Mouse (Mus musculus): ENCODE measurements around the gene Ncan.

Ncan gene

DNA sequence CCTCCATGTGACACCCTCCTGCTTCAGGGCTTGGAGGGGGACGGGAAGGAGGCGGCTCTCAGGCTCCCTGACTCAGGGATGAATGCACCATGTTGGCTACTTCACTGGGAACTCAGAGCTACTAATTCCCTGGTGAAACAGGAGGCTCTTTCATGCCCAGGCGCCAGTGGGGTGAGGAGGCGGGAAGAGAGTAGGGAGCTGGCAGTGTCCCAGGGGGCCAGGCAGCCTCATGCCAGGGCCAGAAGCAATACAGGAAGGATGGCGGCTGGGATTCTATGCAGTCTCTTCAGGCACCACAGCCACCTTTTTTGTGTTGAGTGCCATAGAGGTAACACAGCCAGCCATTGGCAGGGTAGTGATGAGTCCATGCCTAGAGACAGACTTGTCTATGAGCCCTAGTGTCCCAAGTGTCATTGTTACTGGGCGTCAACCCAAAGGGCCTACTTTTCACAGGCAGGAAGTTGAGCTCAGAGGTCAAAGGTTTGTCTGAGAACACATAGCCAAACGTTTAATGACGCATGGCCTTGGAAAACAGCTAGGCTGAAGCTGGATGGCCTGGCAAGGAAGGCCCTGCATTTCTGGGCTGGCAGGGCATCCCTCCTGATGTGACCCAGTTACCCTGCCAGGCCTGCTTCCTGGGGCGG lies 8.8 kb upstream of the Ncan start:
- DNase-seq (ENCODE audit: low read depth in 1 of 2, low spot score in 2 of 2), result no peak

DNA sequence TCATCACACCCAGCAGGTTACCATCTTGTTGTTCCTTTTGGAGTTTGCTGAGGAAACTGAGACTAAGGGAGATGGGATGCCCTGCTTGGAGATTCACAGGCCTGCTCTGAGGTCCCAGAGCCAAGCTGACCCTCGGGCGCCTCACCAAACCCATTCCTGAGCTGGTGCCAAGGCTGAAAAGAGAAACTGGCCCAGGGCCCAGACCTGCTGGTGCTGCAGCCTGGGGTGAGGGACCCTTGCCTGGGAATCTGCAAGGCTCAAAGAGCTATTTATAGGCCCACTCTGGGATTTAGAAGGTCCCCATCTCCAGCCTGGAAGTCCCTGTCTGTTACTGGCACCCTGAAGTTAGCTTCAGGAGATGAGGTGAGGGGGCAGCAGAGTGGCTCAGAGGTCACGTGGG lies 7.8 kb upstream of the Ncan start:
- no peak for DNase-seq (ENCODE audit: low read depth in 1 of 2, low spot score in 2 of 2)

DNA sequence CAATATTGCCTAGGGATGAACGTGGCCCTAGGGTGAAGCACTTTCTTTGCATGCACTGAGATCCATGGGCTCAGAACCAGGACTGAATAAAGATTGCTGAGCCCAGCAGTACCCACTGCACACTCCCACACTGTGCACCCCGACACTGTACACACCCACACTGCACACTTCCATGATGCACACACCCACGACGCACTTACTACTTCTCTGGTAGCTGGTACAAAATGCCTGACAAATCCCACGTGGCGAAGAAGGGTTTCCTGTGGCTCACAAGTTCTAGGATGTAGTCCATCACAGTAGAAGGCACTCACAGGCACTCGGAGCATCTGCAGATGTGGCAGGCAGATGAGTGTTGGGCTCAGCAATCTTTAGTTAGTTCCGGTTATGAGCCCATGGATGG lies 4.3 kb upstream of the Ncan start:
- no peak for DNase-seq (ENCODE audit: low read depth in 1 of 2, low spot score in 2 of 2)

DNA sequence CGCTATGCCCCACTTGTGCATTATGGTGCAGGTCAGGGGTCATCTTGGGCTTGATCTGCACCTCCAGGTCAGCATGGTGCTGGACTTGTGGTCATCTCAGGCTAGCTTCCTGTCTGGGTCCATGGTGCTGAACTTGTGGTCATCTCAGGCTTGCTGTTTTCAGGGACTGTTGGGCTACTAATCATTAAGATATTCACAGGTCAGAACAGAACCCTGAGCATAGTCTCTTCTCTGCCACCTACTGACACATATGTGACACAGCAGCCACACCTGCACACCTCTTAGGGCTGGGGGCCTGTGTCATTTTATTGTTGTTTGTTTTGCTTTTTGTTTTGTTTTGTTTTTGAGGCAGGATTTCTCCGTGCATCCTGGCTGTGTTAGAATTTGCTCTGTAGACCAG lies 2.2 kb upstream of the Ncan start:
- no peak for DNase-seq (ENCODE audit: low read depth in 1 of 2, low spot score in 2 of 2)

DNA sequence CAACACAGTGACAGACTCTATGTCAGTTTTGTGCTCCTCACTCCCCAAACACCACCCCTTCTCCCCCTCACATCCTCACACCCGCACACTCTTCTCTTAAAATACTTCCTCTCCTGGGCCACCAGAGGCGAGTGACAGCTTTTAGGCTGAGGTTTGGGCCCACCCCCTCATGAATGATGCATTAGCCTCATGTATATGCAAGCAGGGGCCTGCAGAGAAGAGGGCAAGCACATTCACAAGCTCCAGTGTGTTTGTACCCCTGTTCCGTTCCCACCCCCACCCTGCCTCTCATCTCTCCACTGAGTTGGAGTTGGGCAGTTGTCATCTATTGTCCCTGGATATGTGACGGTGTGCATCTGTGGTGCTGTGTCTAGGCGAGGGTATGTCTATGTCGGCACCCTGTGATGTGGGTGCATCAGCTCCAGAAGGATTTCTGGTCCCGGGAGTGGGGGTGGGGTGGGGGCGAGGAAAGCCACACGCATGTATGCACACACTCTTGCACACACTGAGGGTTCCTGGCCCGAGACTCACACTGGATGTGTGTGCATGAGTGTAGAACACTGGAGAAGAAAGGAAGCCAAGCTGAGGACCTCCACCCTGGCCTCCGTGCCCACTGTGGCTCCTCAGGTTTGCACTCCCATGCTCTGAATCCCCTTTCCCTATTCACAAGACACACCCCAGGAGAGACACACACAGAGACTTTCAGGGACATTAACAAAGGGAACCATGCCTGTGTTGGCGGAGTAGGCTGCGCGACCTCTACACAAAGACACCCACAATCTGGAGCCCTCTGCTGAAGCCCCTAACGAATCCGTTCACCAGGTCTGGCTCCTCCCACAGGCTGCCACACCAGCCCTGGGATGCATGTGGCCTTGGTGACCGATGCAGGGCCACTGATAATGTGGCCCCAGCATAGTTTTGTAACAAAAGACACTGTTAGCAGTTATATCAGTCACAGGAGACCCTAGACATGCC lies 1.7 kb downstream of the Ncan start:
- DNase-seq (ENCODE audit: low read depth in 1 of 2, low spot score in 2 of 2), result no peak

DNA sequence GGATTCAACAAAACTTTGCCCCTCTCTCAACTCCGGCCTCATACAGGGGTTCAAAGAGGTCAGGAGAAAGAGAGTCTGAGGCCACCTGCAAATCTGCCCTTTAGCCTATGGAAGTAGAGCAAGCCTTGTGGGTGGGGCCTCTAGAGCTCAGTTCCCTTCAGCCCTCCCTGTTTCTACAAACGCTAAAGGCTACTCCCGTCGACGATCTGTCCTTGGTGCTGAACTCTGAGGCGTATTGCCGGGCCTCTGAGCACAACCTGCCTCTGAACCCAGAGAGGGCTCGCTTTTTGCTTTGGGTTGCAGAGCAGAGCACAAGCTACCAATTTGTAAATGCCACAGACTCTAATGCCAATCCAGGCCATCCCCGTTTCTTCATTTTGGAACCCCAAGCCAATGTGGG lies 3.1 kb downstream of the Ncan start:
- DNase-seq (ENCODE audit: low read depth in 1 of 2, low spot score in 2 of 2), result no peak

DNA sequence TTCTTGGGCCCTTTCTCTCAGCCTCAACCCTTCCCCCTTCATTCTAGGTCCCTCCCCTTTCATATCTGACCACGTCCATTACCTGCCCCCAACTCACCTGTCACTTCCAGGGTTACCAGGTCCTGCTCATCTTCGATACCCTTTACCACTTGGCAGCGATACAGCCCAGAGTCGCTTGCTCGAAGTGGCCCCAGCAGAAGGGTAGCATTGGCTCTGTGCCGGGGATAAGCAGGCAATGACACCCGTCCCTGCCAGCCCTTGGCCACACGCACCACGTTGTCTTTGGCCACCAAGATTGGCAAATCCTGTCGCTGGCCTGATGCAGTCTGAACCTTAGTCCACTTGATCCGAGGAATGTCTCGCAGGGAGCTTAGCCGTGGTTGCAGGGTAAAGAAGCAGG lies 5.8 kb downstream of the Ncan start:
- no peak for DNase-seq (ENCODE audit: low read depth in 1 of 2, low spot score in 2 of 2)

DNA sequence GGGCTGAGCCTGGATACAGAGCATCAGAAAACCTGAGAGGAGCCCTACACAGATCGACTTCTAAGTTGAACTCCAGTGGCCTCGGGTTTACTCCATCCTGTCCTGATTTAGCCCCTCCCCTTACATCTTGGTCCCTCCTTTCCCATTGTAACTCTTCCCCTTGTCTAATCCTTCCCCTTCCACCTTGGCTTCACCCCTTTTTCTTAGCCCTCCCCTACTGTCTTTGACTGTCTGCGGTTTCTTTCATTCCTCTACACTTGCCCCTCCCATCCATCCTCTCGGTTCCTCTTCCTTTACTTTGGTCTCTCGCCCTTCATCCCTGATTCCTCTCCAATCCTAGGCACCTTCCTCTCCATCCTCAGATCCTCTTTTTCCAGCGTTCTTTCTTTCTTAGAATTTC lies 6.2 kb downstream of the Ncan start:
- DNase-seq (ENCODE audit: low read depth in 1 of 2, low spot score in 2 of 2), result no peak

DNA sequence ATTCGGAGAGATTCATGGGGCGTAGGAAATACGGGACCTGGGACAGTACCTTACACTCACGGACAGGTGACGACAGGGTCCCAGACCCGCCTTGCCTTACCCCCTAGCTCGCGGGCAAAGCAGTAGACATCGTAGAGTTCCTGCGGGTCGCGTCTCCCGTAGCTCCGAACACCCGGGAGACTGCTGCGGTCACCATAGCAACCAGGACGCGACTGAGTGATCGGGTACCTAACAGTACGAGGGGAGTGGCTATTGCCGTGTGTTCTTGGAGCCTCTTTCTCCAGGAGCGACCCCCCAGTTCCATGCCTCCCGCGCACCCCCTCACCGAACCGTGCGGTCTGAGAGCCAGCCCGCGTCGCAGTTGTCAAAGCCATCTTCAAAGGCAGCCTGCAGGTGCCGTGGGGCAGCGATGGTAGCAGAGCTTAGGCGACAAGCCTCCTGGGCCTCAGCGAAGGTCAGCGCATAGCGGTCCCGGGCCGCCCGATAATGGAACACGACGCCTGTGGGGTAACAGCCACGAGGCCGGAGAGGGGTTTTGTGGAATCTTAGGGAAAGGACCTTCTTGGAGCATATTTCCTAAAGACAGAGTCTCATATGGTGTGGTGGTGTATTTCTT lies 8.2 kb downstream of the Ncan start:
- DNase-seq (ENCODE audit: low read depth in 1 of 2, low spot score in 2 of 2), result no peak

DNA sequence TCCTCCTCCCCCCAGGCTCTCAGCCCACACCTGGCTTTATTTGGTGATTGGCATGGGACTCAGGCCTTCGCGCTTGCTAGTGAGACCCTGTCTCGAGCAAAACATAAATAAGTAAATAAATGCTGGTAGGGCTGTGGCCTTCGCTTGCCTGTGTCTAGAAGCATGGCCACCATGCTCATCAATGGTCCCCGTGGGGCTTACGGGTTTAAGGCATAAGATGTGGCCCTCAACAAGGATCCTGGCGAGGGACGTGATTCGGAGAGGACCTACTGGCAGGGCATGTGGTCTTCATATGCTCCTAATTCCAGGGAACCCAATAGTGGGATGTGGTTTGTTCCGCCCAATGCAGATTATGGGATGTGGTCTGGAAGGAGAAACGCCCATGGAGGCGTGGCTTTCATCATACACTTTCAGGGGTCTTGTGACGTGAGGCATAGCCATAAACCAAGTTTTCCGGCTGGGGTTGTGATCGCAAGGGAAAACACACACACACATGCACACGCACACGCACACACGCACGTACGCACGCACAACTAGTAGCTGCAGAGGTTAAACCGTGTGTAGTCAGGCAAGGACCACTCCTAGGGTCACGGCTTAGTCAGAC lies 9.4 kb downstream of the Ncan start:
- DNase-seq (ENCODE audit: low read depth in 1 of 2, low spot score in 2 of 2), result no peak

DNA sequence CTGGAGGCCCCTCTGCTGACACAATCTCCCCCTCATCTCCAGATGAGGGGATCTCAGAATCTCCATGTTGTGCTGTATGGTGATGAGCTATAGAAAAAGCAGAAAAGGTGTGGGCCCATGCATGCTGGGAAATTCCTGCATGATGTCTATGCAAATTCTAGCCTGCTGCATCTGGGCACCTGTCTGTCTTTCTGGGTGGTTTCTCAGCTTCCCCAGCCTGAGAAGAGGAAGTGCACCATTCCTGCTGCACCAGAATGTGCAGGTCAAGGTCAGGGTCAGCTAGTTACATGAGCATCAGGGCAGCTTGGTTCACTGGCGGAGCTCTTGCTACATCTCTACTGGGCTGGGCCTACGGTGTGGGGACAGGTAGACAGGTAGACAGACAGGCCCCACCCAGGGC lies 10.2 kb downstream of the Ncan start:
- no peak for DNase-seq (ENCODE audit: low read depth in 1 of 2, low spot score in 2 of 2)

DNA sequence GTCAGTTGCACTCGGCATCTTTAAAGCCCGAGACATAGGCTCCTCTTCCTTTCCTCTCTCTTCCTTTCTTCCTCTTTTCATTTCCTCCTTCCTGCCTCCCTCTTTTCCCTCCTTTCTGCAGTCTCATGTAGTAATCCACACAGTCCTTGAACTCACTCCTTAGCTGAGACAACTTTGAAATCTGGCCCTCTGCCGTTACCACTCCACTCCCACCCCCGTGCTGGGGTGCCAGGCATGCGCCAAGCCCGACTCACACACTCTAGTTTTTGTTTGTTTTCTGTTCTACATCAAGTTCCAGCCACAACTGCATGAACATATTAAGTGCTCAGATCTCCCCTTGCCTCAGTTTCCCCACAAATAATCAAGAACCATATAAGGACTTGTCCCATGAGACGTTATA lies 15.8 kb downstream of the Ncan start:
- DNase-seq (ENCODE audit: low read depth in 1 of 2, low spot score in 2 of 2), result no peak

DNA sequence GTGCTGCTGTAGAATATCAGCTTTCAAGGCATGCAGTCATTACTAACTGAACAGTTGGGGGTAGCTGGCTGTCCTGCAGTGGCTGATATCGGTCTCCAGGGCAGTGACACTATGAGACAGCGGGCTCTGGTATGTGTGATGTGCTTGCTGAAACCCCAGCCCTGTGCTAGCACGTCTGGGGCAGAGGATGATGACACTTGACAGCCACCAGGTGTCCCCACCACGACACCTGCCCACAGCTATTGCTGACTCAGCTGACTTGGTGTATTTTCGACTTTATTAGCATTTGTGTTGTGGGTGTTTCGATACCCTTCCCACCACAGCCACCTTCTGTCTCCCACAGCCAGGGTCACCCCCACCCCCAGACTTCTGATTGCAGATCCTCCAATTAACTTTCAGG lies 16.2 kb downstream of the Ncan start:
- no peak for DNase-seq (ENCODE audit: low read depth in 1 of 2, low spot score in 2 of 2)

DNA sequence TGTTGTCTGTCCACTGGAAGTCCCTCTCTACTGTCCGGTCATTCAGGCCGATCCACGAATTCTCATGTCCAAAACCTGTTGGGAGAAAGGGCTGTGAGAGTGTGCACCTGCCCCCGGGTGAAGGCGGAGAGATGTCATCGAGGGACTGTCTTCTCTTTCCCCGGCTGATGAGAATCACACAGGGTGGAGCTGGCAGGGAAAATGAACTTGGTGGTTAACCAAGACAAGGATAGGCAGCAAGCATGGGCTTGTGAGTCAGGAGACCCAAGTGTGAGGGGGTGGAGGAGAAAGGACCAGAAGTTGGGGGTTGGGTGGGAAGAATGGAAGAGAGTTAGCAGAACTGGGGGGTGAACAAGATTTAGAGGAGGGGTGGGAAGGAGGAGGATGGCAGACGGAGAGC lies 20.4 kb downstream of the Ncan start:
- DNase-seq (ENCODE audit: low read depth in 1 of 2, low spot score in 2 of 2), result no peak

DNA sequence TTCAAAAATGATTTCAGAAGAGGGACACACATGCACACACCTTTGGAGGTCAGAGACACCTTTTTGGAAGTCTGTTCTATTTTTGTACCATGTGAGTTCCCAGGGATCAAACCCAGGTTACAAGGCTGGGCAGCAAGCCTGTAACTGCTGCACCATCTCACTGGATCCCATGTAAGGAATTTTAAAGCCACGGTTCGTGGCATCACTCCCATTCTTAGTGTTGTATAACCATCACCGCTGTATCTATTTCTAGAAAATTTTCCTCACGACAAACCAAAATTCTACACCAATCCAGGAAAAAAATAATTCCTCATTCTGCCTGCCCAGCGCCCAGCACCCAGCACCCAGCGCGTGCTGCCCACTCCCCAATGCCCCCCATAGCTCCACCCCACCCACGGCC lies 21.4 kb downstream of the Ncan start:
- no peak for DNase-seq (ENCODE audit: low read depth in 1 of 2, low spot score in 2 of 2)

DNA sequence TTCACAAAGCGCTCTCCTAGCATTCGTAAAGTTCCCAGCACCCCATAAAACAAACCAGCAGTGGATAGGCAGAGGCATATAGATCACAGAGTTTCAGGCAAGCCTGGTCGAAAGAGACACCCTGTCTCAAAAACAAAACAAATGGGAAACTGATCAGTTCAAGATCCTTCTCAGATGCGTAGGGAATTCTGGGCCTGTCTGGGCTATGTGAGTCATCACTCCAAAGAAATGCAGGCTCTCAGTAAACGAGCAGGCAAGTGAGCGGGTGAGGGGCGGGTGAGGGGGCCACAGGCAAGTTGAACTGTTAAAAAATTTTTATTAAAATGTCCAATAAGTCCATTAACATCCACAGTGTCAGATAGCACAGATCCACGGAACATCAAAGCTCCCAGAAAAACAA lies 27.9 kb downstream of the Ncan start:
- no peak for DNase-seq (ENCODE audit: low read depth in 1 of 2, low spot score in 2 of 2)

DNA sequence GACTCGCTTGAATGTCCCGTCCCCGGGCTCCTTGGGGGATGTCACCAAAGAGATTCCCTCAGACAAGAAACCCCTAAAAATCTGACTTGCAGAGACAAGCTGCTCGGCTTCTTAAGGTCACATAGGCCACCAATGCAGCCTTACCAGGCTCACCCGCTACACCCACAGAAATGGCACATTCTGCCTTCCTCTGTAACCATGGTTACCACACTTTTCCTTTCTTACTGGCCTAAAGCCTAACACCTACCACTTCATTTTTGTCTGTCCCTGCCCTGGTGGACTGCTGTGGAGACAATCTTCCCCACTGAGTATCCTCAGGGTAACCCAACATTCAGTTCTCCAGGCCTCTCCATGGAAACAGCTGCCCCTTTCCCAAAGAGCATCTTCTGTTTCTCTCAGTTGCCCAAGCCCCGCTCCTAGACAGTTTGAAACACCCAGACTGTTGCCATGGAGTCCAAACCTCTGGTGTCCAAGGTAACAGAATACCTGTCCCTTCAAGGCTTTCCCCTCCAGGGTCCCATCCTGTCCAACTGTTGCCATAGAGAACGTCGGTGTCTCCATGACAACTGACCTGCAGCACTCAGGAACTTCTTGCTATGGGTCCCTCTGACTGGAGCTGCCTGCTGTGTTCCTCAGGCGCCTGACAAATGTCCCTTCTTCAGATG lies 31.2 kb downstream of the Ncan start:
- no peak for DNase-seq (ENCODE audit: low read depth in 1 of 2, low spot score in 2 of 2)

DNA sequence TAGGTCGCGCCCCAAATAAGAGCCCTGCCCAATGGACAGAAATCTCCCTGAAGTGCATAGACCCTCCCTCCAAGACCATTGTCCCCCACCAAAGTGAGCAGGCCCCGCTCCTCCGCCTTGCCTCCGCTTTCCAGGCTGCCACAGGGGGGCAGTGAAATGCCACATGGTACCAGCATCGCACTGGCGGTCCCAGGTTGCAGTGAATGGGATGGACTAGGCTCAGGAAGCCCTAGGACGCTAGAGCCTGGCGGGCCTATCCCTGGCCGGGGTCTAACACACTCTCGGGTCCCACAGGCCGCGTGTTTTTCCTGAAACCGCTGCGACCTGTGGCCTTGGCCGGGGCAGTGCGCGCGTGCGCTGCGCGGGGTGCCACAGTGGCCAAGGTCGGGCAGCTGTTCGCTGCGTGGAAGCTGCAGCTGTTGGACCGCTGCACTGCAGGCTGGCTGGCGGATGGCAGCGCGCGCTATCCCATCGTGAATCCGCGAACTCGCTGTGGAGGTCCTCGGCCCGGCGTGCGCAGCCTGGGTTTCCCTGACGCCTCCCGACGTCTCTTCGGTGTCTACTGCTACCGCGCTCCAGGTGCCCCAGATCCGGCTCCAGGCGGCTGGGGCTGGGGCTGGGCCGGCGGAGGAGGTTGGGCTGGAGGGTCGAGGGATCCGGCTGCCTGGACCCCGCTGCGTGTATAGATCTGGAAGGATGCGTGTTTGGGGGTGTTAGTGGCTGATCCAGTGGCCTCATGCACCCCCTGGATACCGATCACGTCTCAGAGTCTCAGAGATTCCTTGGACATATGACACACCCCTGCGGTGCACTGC lies 32.6 kb downstream of the Ncan start:
- no peak for DNase-seq (ENCODE audit: low read depth in 1 of 2, low spot score in 2 of 2)

DNA sequence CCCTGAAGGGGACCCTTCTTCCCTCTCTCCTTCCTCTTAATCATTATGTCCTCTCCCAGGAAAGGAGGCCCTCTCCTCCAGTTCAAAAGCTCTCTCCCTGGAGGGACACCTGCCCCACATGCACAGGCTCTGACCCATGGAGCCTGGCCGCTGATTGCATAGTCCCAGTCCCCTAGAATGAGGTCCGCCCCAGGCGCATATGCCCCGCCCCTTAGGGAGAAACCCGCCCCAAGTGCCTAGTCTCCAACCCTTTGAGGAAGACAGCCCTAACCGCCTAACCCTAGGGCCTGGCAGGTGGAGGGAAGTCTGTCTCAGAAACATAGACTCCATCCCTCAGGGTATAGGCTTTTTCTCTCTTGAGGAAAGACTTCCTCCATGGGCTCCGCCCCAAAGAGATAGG lies 33.4 kb downstream of the Ncan start:
- DNase-seq (ENCODE audit: low read depth in 1 of 2, low spot score in 2 of 2), result no peak

DNA sequence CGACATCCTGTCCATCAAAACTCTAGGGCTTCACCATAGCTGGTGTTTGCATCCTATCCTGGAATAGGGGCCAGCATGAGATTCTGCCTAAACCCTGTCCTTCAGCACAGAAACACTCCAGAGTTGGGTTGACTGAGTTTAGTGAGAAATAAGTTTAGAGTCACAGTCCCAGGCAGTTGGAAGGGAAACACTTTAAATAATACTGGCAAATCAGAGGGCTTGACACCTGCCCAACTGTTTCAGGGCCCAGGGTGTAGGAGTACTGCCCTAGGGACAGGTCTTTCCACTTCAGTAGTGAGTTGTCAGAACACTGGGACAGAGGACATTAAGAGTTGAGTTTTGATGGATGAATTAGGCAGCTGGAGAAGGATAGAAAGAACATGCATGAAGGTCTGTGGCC lies 34.5 kb downstream of the Ncan start:
- DNase-seq (ENCODE audit: low read depth in 1 of 2, low spot score in 2 of 2), result no peak

All from monocyte, adult 2 months (primary cell).